In the genomic region with DNA sequence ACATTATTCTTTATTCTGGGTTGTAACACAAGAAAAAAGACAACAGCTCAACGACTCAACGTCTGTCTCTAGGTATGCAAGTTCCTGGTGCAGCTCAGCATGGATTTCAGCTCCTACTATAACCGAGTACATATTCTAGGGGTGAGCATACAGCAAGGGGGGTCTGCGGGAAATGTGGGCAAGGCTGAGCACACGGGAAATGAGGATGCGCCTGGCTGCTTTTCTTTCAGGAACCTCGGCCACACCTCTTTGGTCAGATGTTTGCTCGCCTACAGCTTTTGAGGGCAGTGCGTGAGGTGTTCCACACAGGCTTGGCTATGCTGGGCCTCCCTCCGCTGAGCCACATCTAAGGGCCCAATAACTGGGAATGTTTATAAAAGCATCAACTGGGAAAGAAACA, we compare ENCODE assay signal across 27 mouse cellular contexts.
"Had no signal": no experiment of that assay in that cellular context is flagged by ENCODE, and none has a peak within 500 bp of the region (broad histone marks: within the 10 kb centered on the region; RNA-seq: fewer than 3 reads in every experiment).

No protein-coding gene starts in this region.

- H3K9me3 ChIP-seq: heart, embryonic 13.5 days; heart, embryonic 15.5 days; hindbrain, embryonic 13.5 days; hindbrain, embryonic 15.5 days; kidney, embryonic 15.5 days; limb, embryonic 13.5 days; limb, embryonic 15.5 days; liver, embryonic 13.5 days; liver, embryonic 15.5 days had no signal

- H3K9ac ChIP-seq: heart, embryonic 13.5 days; heart, embryonic 15.5 days; hindbrain, embryonic 13.5 days; hindbrain, embryonic 15.5 days; kidney, embryonic 15.5 days; limb, embryonic 13.5 days; limb, embryonic 15.5 days; liver, embryonic 13.5 days; liver, embryonic 15.5 days had no signal

- H3K27ac ChIP-seq: gastrocnemius, adult 2 months; heart, embryonic 13.5 days; heart, embryonic 15.5 days; hindbrain, embryonic 13.5 days; hindbrain, embryonic 15.5 days; hindbrain, postnatal 0 days; kidney, postnatal 0 days; limb, embryonic 13.5 days; limb, embryonic 15.5 days; liver, embryonic 13.5 days; liver, embryonic 15.5 days had no signal

- H3K27me3 ChIP-seq: heart, embryonic 13.5 days; heart, embryonic 15.5 days; hindbrain, embryonic 13.5 days; hindbrain, embryonic 15.5 days; kidney, embryonic 15.5 days; limb, embryonic 13.5 days; limb, embryonic 15.5 days; liver, embryonic 13.5 days; liver, embryonic 15.5 days had no signal

- H3K4me3 ChIP-seq: gastrocnemius, adult 2 months; heart, embryonic 13.5 days; heart, embryonic 15.5 days; hindbrain, embryonic 13.5 days; hindbrain, embryonic 15.5 days; kidney, embryonic 15.5 days; limb, embryonic 13.5 days; limb, embryonic 15.5 days; liver, embryonic 13.5 days; liver, embryonic 15.5 days had no signal

- DNase-seq: gastrocnemius, adult 2 months; gastrocnemius, postnatal 14 days; gastrocnemius, postnatal 36 days; heart, postnatal 14 days; heart, postnatal 36 days; kidney, adult 11 months; kidney, adult 2 months; kidney, adult 9 months; kidney, postnatal 14 days; kidney, postnatal 36 days; layer of hippocampus, adult 9-11 months; layer of hippocampus, postnatal 36 days; left cerebral cortex, postnatal 4 days; liver, embryonic 13.5 days; lung, adult 18-20 months had no signal

- ATAC-seq: hindbrain, postnatal 0 days; intestine, embryonic 16.5 days had no signal

- H3K4me2 ChIP-seq: heart, embryonic 11.5 days; heart, embryonic 13.5 days; heart, embryonic 15.5 days; hindbrain, embryonic 13.5 days; hindbrain, embryonic 15.5 days; kidney, embryonic 15.5 days; limb, embryonic 13.5 days; limb, embryonic 15.5 days; liver, embryonic 13.5 days; liver, embryonic 15.5 days had no signal
